Mouse (Mus musculus) intestine, embryonic 14.5 days (tissue): Measurements from ENCODE around the gene Cpne1. TPM values are rescaled to one million over a fixed set of nuclear protein-coding genes. Genes with fewer than 3 reads are reported as not detected.
"Not testable (repeated sequence)": the region's sequence is repeated elsewhere in the genome, so short reads cannot be mapped to it uniquely, and the experiment has no call there.

Experiments used
- ATAC-seq: fragments of 200-750 bp; cut with Nextera tagmentation; replicated peaks from 2 replicates; pipeline ENCODE4 v1.8.0; 2017; ENCODE audit warnings: low read depth, moderate number of reproducible peaks, moderate TSS enrichment, moderate library complexity; ENCODE audit not compliant: low FRiP score, low TSS enrichment
- DNase-seq: peaks from one replicate; pipeline ENCODE4 v3.0.0-alpha.2; 2018; ENCODE audit warnings: low spot score
- H3K27ac ChIP-seq: fragments of 300-500 bp; sonication (generic); 2 replicates; pipeline ENCODE4 v1.5.1; 2014; ENCODE audit warnings: low read depth, mild to moderate bottlenecking, control low read depth
- H3K27me3 ChIP-seq: fragments of 300-500 bp; sonication (generic); replicated peaks from 2 replicates; pipeline ENCODE4 v1.6.1; 2014; ENCODE audit warnings: low read length, control low read depth; ENCODE audit not compliant: control insufficient read depth, insufficient read depth
- H3K36me3 ChIP-seq: fragments of 300-500 bp; sonication (generic); 2 replicates; pipeline ENCODE4 v1.6.1; 2014; ENCODE audit warnings: low read length, control low read depth; ENCODE audit not compliant: control insufficient read depth, insufficient read depth
- H3K4me1 ChIP-seq: fragments of 300-500 bp; sonication (generic); replicated peaks from 2 replicates; pipeline ENCODE4 v1.6.1; 2014; ENCODE audit warnings: low read length, control low read depth, mixed read lengths; ENCODE audit not compliant: control insufficient read depth, insufficient read depth
- H3K4me2 ChIP-seq: fragments of 300-500 bp; sonication (generic); 2 replicates; pipeline ENCODE4 v1.6.1; 2014; ENCODE audit warnings: low read length
- H3K4me3 ChIP-seq: fragments of 300-500 bp; sonication (generic); 2 replicates; pipeline ENCODE4 v1.5.1; 2014; ENCODE audit warnings: low read depth, low read length, control low read depth, mixed read lengths
- H3K9ac ChIP-seq: fragments of 300-500 bp; sonication (generic); 2 replicates; pipeline ENCODE4 v1.6.1; 2014; ENCODE audit warnings: mild to moderate bottlenecking, low read length
- H3K9me3 ChIP-seq: fragments of 300-500 bp; sonication (generic); 2 replicates; pipeline ENCODE4 v1.6.1; 2016; ENCODE audit warnings: low read length, control low read depth; ENCODE audit not compliant: control insufficient read depth
- WGBS: fragments of 180-500 bp; shearing (Covaris S2); extraction: QIAGEN DNeasy Blood & Tissue Kit; methylation state at CpG from one replicate; pipeline ENCODE4 v1.1.7; 2014; 5-methylcytosine and 5-hydroxymethylcytosine counted together
- polyA plus RNA-seq: library from polyadenylated mRNA; unstranded; fragments of >200 nt; fragmentation: Nextera tagmentation; extraction: Ambion mirVana; gene quantifications from 2 replicates; pipeline ENCODE4 v1.2.1, GENCODE M21; 2014

Cpne1 gene
- polyA plus RNA-seq, 1 experiment from 2014 or later, result 46.2 TPM

DNA sequence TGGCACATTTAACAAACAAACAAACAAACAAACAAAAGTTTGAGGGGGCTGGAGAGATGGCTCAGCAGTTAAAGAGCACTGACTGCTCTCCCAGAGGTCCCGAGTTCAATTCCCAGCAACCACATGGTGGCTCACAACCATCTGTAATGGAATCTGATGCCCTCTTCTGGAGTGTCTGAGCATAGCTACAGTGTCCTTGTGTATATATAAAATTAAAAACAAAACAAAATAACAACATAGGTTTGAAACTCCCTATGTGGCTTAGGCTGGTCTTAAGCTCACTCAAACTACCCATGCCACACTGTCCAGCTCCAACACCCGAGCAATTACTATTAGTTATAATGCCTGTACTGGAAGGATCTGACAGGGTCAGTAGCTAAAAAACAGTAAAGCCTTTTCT lies 31.1 kb upstream of the Cpne1 start:
- DNase-seq (no peak), ATAC-seq (no peak)
- Histone ChIP-seq H3K4me3 (peak overlapping the region; percentile 83; the same call in 1 of the 2 replicates), H3K4me2 (peak overlapping the region; percentile 81), H3K9me3 (no peaks in the 10 kb centered on the region), H3K36me3 (peaks cover 18% of the 10 kb centered on the region), H3K4me1 (peaks cover 5% of the 10 kb centered on the region; the same call in 1 of the 2 replicates), H3K9ac (peak overlapping the region; percentile 86; the same call in 1 of the 2 replicates), H3K27ac (no peak overlapping the region), H3K27me3 (no peaks in the 10 kb centered on the region)
- WGBS, result 82% methylated on average over 2 of the region's 2 CpGs

DNA sequence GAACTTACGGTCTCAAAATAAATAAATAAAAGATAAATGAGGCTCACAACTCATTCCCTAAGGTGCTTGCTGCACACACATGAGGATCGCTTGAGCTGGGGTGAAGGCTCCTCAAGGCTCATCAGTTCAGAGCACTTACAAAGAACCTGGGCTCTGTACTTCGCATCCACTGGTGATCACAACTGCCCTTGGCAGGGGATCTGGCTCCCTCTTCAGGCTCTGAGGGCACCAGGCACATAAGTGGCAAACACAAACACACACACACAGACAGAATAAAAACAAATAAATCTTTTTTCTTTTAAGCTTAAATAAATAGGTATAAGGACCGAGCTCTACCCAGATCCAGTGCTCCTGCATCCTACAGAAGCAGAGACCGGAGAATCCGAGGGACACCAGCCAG lies 23.9 kb upstream of the Cpne1 start:
- DNase-seq (no peak), ATAC-seq (no peak)
- WGBS, result 81% methylated on average over 6 of the region's 6 CpGs
- Histone ChIP-seq H3K36me3 (peaks cover 12% of the 10 kb centered on the region), H3K4me3 (no peak overlapping the region), H3K4me2 (no peak overlapping the region), H3K27me3 (no peaks in the 10 kb centered on the region), H3K27ac (no peak overlapping the region), H3K4me1 (no peaks in the 10 kb centered on the region), H3K9ac (no peak overlapping the region), H3K9me3 (no peaks in the 10 kb centered on the region)

DNA sequence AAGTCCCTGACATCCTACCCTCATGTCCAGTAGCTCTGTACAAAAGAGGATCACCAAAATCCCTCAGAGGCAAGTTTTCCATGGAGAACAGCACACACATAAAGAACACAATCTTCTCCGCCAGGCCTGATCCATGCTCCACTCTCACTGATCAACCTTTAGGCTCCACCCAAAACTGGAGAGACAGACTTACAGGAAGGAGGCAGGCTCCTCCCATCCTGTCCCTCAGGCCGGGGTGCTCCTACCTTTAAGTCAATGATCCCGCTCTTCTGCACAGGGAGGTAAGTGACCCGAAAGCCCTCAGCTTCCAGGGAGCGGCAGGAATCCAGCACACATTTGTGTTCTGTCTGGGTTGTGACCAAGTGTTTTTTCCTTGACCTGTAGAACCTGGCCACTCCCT lies 22.4 kb upstream of the Cpne1 start:
- ATAC-seq, result no peak
- H3K27me3 ChIP-seq, result no peaks in the 10 kb centered on the region
- H3K4me2 ChIP-seq, result no peak overlapping the region
- H3K4me3 ChIP-seq, result no peak overlapping the region
- H3K36me3 ChIP-seq, result peaks cover 12% of the 10 kb centered on the region
- no peaks in the 10 kb centered on the region for H3K4me1 ChIP-seq
- no peak overlapping the region for H3K9ac ChIP-seq
- DNase-seq, result no peak
- H3K9me3 ChIP-seq, result no peaks in the 10 kb centered on the region
- 93% methylated on average over 5 of the region's 5 CpGs for WGBS
- H3K27ac ChIP-seq, result no peak overlapping the region

DNA sequence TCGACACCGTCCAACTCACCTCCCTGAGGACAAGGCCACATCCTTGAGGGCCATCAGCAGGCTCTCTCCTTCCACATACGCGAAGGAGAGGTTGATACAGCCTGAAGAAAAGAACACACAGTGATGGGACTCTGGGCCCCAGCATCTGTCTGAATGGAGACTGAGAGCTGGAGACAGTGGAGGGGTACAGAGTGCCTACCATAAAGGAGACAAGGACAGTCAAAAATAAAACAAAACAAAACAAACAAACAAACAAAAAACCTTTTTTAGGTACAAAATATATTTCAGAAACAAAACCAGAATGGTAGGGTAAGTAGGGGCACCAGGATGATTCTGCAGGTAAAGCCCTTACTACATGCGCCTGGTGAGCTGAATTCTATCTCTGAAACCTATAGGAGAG lies 15.2 kb upstream of the Cpne1 start, which contains the start of gene Gm28036:
Gene Gm28036, minus strand, starts transcription at position 101 of the 400 bp plus-strand sequence.
- no peak within 1 kb of the TSS for H3K4me3 ChIP-seq
- peaks cover 39% of the 10 kb centered on the region for H3K36me3 ChIP-seq
- H3K27ac ChIP-seq, result no peak within 1 kb of the TSS
- no peaks in the 10 kb centered on the region for H3K27me3 ChIP-seq
- H3K9ac ChIP-seq, result no peak within 1 kb of the TSS
- H3K4me1 ChIP-seq, result no peaks in the 10 kb centered on the region
- H3K9me3 ChIP-seq, result no peaks in the 10 kb centered on the region
- DNase-seq, result no peak
- no peak within 1 kb of the TSS for H3K4me2 ChIP-seq
- ATAC-seq, result no peak
- WGBS, result 94% methylated on average over 5 of the region's 5 CpGs

DNA sequence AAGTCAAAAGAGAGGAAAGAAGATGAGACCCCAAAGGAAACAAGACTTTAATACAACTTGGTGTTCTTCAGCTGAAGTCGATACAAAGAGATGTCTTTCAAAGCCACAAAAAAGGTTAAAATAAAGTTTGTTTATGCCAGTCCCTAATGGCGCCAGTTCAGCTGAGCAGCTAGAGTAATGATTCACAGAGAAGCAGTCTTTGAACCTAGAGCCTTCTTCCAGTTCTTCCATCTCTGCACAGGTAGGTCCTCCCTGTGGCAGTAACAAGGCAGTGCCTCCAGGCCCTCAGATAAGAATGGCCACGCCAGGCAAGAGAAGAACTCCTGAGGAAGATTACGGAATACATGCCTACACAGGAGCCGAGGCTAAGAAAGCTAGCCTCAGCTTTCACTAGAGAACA lies 12.0 kb upstream of the Cpne1 start:
- Histone ChIP-seq H3K9ac (no peak overlapping the region), H3K27me3 (no peaks in the 10 kb centered on the region), H3K36me3 (peaks cover 32% of the 10 kb centered on the region), H3K4me1 (no peaks in the 10 kb centered on the region), H3K4me2 (no peak overlapping the region), H3K27ac (no peak overlapping the region), H3K4me3 (no peak overlapping the region), H3K9me3 (no peaks in the 10 kb centered on the region)
- ATAC-seq, result no peak
- WGBS, result 94% methylated on average over 5 of the region's 5 CpGs
- no peak for DNase-seq

DNA sequence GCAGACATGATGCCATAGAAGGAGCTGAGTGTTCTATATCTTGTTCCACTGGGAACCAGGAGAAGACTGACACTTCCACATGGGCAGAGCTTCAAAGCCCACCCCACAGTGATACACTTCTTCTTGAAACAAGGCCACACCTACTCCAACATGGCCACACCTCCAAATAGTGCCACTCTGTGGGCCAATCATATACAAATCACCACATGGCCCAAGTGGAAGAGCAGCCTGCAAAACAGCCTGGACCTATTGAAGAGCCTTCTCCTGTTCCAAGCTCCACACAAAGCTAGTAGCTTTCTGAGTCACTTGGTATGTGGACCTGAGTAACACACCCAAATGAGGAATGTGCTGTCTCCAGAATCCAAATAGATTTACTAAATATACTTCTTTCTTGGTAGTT lies 7.8 kb upstream of the Cpne1 start:
- Histone ChIP-seq H3K9me3 (no peaks in the 10 kb centered on the region), H3K9ac (no peak overlapping the region), H3K27ac (no peak overlapping the region), H3K27me3 (no peaks in the 10 kb centered on the region), H3K4me2 (no peak overlapping the region), H3K4me1 (no peaks in the 10 kb centered on the region), H3K36me3 (peaks cover 10% of the 10 kb centered on the region), H3K4me3 (no peak overlapping the region)
- DNase-seq (no peak), ATAC-seq (no peak)

DNA sequence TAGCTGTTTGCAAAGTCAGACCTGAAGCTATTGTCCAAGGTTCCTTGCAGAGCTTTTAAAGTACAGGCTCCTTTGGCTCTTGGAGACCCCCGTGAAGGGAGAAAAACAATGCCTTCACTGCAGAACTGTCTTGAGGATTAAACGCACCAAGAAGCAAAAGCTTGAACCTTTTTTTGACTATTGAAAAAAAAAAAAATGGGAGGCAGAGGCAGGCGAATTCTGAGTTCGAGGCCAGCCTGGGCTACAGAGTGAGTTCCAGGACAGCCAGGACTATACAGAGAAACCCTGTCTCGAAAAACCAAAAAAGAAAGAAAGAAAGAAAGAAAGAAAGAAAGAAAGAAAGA lies 287 bp upstream of the Cpne1 start:
- not testable (repeated sequence) for DNase-seq, H3K4me1 ChIP-seq, H3K9me3 ChIP-seq, ATAC-seq, H3K27me3 ChIP-seq, H3K27ac ChIP-seq, H3K36me3 ChIP-seq
- Histone ChIP-seq H3K9ac (peak overlapping the region; percentile 97), H3K4me3 (peak overlapping the region; percentile 97), H3K4me2 (peak overlapping the region; percentile 47)
- 29% methylated on average over 5 of the region's 5 CpGs for WGBS

DNA sequence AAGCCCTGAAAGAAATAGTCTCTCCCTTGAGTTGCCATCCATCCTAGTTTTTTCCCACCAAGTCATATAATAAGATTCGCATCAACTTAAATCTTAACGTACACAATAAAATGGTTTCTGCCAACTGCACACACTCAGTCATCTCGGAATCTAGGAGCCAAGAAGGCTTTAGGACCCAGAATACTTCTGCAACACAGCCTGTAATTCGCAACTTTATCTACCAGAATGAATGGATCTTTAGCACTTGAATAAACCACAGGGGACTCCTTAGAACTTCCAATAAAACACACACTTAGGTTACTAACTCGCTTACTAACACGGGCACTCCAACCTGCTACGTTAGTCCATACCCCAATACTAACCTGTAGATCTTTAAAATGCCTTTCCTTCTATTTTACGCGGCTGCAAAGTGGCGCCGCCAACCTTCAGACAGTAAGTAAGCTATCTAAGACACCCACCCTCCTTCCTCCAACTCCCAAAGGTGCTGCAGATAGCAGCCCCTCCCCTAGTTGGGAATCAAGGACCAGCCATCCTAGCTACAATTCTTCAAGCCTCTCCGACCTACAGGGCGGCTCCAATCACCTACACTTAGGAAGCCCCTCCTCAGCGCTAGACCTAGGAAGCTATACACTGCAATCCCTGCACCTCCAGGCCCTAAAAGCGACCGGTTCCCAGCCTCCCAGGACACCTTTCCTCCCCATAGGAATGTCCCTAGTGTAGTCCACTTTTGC lies 973 bp downstream of the Cpne1 start:
- under 1% methylated on average over 16 of the region's 16 CpGs for WGBS
- no peaks in the 10 kb centered on the region for H3K27me3 ChIP-seq
- peaks cover 9% of the 10 kb centered on the region for H3K4me1 ChIP-seq
- H3K4me3 ChIP-seq, result peak overlapping the region; percentile 97
- ATAC-seq (peak; percentile 67), DNase-seq (no peak)
- no peaks in the 10 kb centered on the region for H3K9me3 ChIP-seq
- H3K9ac ChIP-seq, result peak overlapping the region; percentile 97
- H3K4me2 ChIP-seq, result peak overlapping the region; percentile 83
- H3K36me3 ChIP-seq, result peaks cover 12% of the 10 kb centered on the region
- peak overlapping the region; percentile 92 for H3K27ac ChIP-seq

DNA sequence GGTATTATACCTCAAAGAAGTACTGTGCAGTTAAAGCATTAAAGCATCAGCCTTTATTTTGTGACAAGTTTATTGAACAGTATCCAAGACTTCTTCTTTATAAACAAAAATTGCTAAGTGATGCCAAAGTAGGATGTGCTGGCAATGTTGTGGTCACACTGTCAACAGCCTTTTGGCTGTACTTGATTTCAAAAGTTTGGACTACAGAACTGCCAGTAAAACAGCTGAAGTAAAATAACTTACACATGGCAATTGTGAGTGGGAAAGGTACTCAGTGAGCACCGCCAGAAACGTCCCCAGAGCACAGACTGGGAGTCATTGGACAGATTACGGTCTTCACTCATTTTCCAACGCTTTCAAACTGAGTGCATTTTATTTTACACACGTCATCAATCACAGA lies 19.8 kb downstream of the Cpne1 start:
- DNase-seq (no peak), ATAC-seq (no peak)
- no peaks in the 10 kb centered on the region for H3K9me3 ChIP-seq
- H3K4me3 ChIP-seq, result no peak overlapping the region
- no peak overlapping the region for H3K27ac ChIP-seq
- no peaks in the 10 kb centered on the region for H3K27me3 ChIP-seq
- H3K4me2 ChIP-seq, result no peak overlapping the region
- 75% methylated on average over 5 of the region's 5 CpGs for WGBS
- H3K9ac ChIP-seq, result no peak overlapping the region
- peaks cover 46% of the 10 kb centered on the region for H3K36me3 ChIP-seq
- H3K4me1 ChIP-seq, result no peaks in the 10 kb centered on the region
